Mouse (Mus musculus): ENCODE measurements at regions not wholly inside any gene's neighbourhood (a gene's known extent, or its start where the extent isn't known, plus 50 kb on each side); places are given as distances from the start of the nearest gene placed in this dataset.

- Histone ChIP-seq H3K4me1 (no peaks in the 10 kb centered on the region), H3K4me3 (no peak overlapping the region), H3K27ac (no peak overlapping the region), H3K9ac (no peak overlapping the region), H3K36me3 (replicated peaks) (no peaks in the 10 kb centered on the region), H3K9me3 (no peaks in the 10 kb centered on the region), H3K4me2 (no peak overlapping the region), H3K27me3 (replicated peaks) (no peaks in the 10 kb centered on the region)
- no peak for ATAC-seq (replicated peaks)
- WGBS, result 87% methylated on average over 2 of the region's 2 CpGs
Measured at GRCm38 (mm10) chr16:76545942-76546341, 172.3 kb upstream of the Nrip1 start.

GRCm38 (mm10) chr16:76544972-76545371 is 171.3 kb upstream of the Nrip1 start:
- Histone ChIP-seq H3K4me3 (no peak overlapping the region), H3K27me3 (replicated peaks) (no peaks in the 10 kb centered on the region), H3K9me3 (no peaks in the 10 kb centered on the region), H3K36me3 (replicated peaks) (no peaks in the 10 kb centered on the region), H3K4me2 (no peak overlapping the region), H3K9ac (no peak overlapping the region), H3K27ac (no peak overlapping the region), H3K4me1 (peaks cover under 1% of the 10 kb centered on the region; the same call in 1 of the 2 replicates)
- ATAC-seq (replicated peaks), result no peak
- 91% methylated on average over 4 of the region's 4 CpGs for WGBS

GRCm38 (mm10) chr16:76540964-76541363 is 167.3 kb upstream of the Nrip1 start:
- Histone ChIP-seq H3K9ac (no peak overlapping the region), H3K27ac (no peak overlapping the region), H3K4me2 (no peak overlapping the region), H3K4me1 (peaks cover 8% of the 10 kb centered on the region), H3K4me3 (no peak overlapping the region), H3K36me3 (replicated peaks) (no peaks in the 10 kb centered on the region), H3K27me3 (replicated peaks) (no peaks in the 10 kb centered on the region), H3K9me3 (no peaks in the 10 kb centered on the region)
- 29% methylated on average over 5 of the region's 5 CpGs for WGBS
- no peak for ATAC-seq (replicated peaks)

GRCm38 (mm10) chr16:76540328-76540923 is 166.8 kb upstream of the Nrip1 start:
- Histone ChIP-seq H3K4me3 (no peak overlapping the region), H3K4me2 (no peak overlapping the region), H3K9ac (no peak overlapping the region), H3K27me3 (replicated peaks) (no peaks in the 10 kb centered on the region), H3K27ac (no peak overlapping the region), H3K4me1 (peaks cover 8% of the 10 kb centered on the region), H3K36me3 (replicated peaks) (no peaks in the 10 kb centered on the region), H3K9me3 (no peaks in the 10 kb centered on the region)
- ATAC-seq (replicated peaks), result no peak
- 52% methylated on average over 8 of the region's 8 CpGs for WGBS

- 6% methylated on average over 6 of the region's 6 CpGs for WGBS
- H3K27me3 ChIP-seq (replicated peaks), result no peaks in the 10 kb centered on the region
- H3K4me2 ChIP-seq, result no peak overlapping the region
Measured at GRCm38 (mm10) chr16:76539669-76540068, 166.0 kb upstream of the Nrip1 start.

GRCm38 (mm10) chr16:76537871-76538270 is 164.2 kb upstream of the Nrip1 start:
- Histone ChIP-seq H3K4me3 (no peak overlapping the region), H3K4me2 (no peak overlapping the region), H3K9me3 (no peaks in the 10 kb centered on the region), H3K27me3 (replicated peaks) (no peaks in the 10 kb centered on the region), H3K36me3 (replicated peaks) (no peaks in the 10 kb centered on the region), H3K27ac (no peak overlapping the region), H3K9ac (no peak overlapping the region), H3K4me1 (peaks cover 8% of the 10 kb centered on the region)
- ATAC-seq (replicated peaks), result no peak
- 95% methylated on average over 11 of the region's 11 CpGs for WGBS

More at GRCm38 (mm10) chr16:76539669-76540068, 166.0 kb upstream of the Nrip1 start:
- no peaks in the 10 kb centered on the region for H3K36me3 ChIP-seq (replicated peaks)
- ATAC-seq (replicated peaks), result peak; percentile 73
- H3K4me1 ChIP-seq, result peaks cover 8% of the 10 kb centered on the region
- H3K9me3 ChIP-seq, result no peaks in the 10 kb centered on the region
- no peak overlapping the region for H3K27ac ChIP-seq
- no peak overlapping the region for H3K4me3 ChIP-seq
- no peak overlapping the region for H3K9ac ChIP-seq

- no peak overlapping the region for H3K9ac ChIP-seq
- H3K4me3 ChIP-seq, result no peak overlapping the region
- H3K27ac ChIP-seq, result no peak overlapping the region
- ATAC-seq (replicated peaks), result no peak
- no peaks in the 10 kb centered on the region for H3K9me3 ChIP-seq
- 93% methylated on average over 8 of the region's 8 CpGs for WGBS
- no peaks in the 10 kb centered on the region for H3K4me1 ChIP-seq
- H3K4me2 ChIP-seq, result no peak overlapping the region
- H3K27me3 ChIP-seq (replicated peaks), result no peaks in the 10 kb centered on the region
- no peaks in the 10 kb centered on the region for H3K36me3 ChIP-seq (replicated peaks)
Measured at GRCm38 (mm10) chr16:76532928-76533217, 159.2 kb upstream of the Nrip1 start.

- no peak overlapping the region for H3K4me3 ChIP-seq
- H3K27ac ChIP-seq, result no peak overlapping the region
- no peaks in the 10 kb centered on the region for H3K36me3 ChIP-seq (replicated peaks)
- no peak overlapping the region for H3K9ac ChIP-seq
- no peak overlapping the region for H3K4me2 ChIP-seq
- no peak for ATAC-seq (replicated peaks)
- H3K27me3 ChIP-seq (replicated peaks), result no peaks in the 10 kb centered on the region
- WGBS, result 80% methylated on average over 19 of the region's 19 CpGs
- no peaks in the 10 kb centered on the region for H3K4me1 ChIP-seq
- no peaks in the 10 kb centered on the region for H3K9me3 ChIP-seq
Measured at GRCm38 (mm10) chr16:76532142-76532927, 158.7 kb upstream of the Nrip1 start.

- no peaks in the 10 kb centered on the region for H3K4me1 ChIP-seq
- 94% methylated on average over 3 of the region's 3 CpGs for WGBS
- no peak overlapping the region for H3K4me3 ChIP-seq
- H3K36me3 ChIP-seq (replicated peaks), result no peaks in the 10 kb centered on the region
- H3K9me3 ChIP-seq, result no peaks in the 10 kb centered on the region
- no peak overlapping the region for H3K27ac ChIP-seq
- ATAC-seq (replicated peaks), result no peak
- no peaks in the 10 kb centered on the region for H3K27me3 ChIP-seq (replicated peaks)
- no peak overlapping the region for H3K9ac ChIP-seq
- no peak overlapping the region for H3K4me2 ChIP-seq
Measured at GRCm38 (mm10) chr16:76530886-76531285, 157.3 kb upstream of the Nrip1 start.

GRCm38 (mm10) chr16:76529613-76530012 is 156.0 kb upstream of the Nrip1 start:
- Histone ChIP-seq H3K4me3 (no peak overlapping the region), H3K9me3 (no peaks in the 10 kb centered on the region), H3K27ac (no peak overlapping the region), H3K36me3 (replicated peaks) (no peaks in the 10 kb centered on the region), H3K4me2 (no peak overlapping the region), H3K9ac (no peak overlapping the region), H3K4me1 (no peaks in the 10 kb centered on the region), H3K27me3 (replicated peaks) (no peaks in the 10 kb centered on the region)
- no peak for ATAC-seq (replicated peaks)
- WGBS, result 97% methylated on average over 4 of the region's 4 CpGs

GRCm38 (mm10) chr16:76527106-76527949 is 153.7 kb upstream of the Nrip1 start:
- no peak overlapping the region for H3K4me3 ChIP-seq
- H3K9me3 ChIP-seq, result no peaks in the 10 kb centered on the region
- no peaks in the 10 kb centered on the region for H3K36me3 ChIP-seq (replicated peaks)
- H3K27me3 ChIP-seq (replicated peaks), result no peaks in the 10 kb centered on the region
- ATAC-seq (replicated peaks), result no peak
- H3K4me1 ChIP-seq, result no peaks in the 10 kb centered on the region
- WGBS, result 94% methylated on average over 6 of the region's 6 CpGs
- no peak overlapping the region for H3K4me2 ChIP-seq
- no peak overlapping the region for H3K27ac ChIP-seq
- no peak overlapping the region for H3K9ac ChIP-seq

- Histone ChIP-seq H3K27ac (no peak overlapping the region), H3K36me3 (replicated peaks) (no peaks in the 10 kb centered on the region), H3K4me2 (no peak overlapping the region), H3K9me3 (no peaks in the 10 kb centered on the region), H3K4me3 (no peak overlapping the region), H3K9ac (no peak overlapping the region), H3K4me1 (no peaks in the 10 kb centered on the region), H3K27me3 (replicated peaks) (no peaks in the 10 kb centered on the region)
- no peak for ATAC-seq (replicated peaks)
- 91% methylated on average over 5 of the region's 5 CpGs for WGBS
Measured at GRCm38 (mm10) chr16:76525563-76525962, 151.9 kb upstream of the Nrip1 start.
